Mouse (Mus musculus) forebrain, embryonic 16.5 days (tissue): Measurements from ENCODE around the gene Tardbp. TPM values are rescaled to one million over a fixed set of nuclear protein-coding genes. Genes with fewer than 3 reads are reported as not detected.

Experiments
- ATAC-seq: fragments of 200-750 bp; cut with Nextera tagmentation; 2 replicates; pipeline ENCODE4 v1.8.0; 2017; ENCODE audit warnings: mild to moderate bottlenecking, moderate library complexity
- H3K27ac ChIP-seq: fragments of 300-500 bp; sonication (generic); 2 replicates; pipeline ENCODE4 v1.5.1; 2014; ENCODE audit warnings: low read length, control low read depth
- H3K27me3 ChIP-seq: fragments of 300-500 bp; sonication (generic); replicated peaks from 2 replicates; pipeline ENCODE4 v1.6.1; 2014; ENCODE audit warnings: low read length; ENCODE audit not compliant: control insufficient read depth, insufficient read depth
- H3K36me3 ChIP-seq: fragments of 300-500 bp; sonication (generic); 2 replicates; pipeline ENCODE4 v1.6.1; 2014; ENCODE audit not compliant: control insufficient read depth, insufficient read depth
- H3K4me1 ChIP-seq: fragments of 300-500 bp; sonication (generic); replicated peaks from 2 replicates; pipeline ENCODE4 v1.6.1; 2014; ENCODE audit warnings: low read length; ENCODE audit not compliant: control insufficient read depth, insufficient read depth
- H3K4me2 ChIP-seq: fragments of 300-500 bp; sonication (generic); 2 replicates; pipeline ENCODE4 v1.6.1; 2014; ENCODE audit warnings: mild to moderate bottlenecking, low read length, control low read depth
- H3K4me3 ChIP-seq: fragments of 300-500 bp; sonication (generic); replicated peaks from 2 replicates; pipeline ENCODE4 v1.5.1; 2014; ENCODE audit warnings: mild to moderate bottlenecking, low read length, control low read depth
- H3K9ac ChIP-seq: fragments of 300-500 bp; sonication (generic); replicated peaks from 2 replicates; pipeline ENCODE4 v1.6.1; 2014; ENCODE audit warnings: low read depth, low read length, control low read depth
- H3K9me3 ChIP-seq: fragments of 300-500 bp; sonication (generic); 2 replicates; pipeline ENCODE4 v1.6.1; 2016; ENCODE audit warnings: low read length; ENCODE audit not compliant: control insufficient read depth
- WGBS: fragments of 180-500 bp; shearing (Covaris S2); extraction: QIAGEN DNeasy Blood & Tissue Kit; methylation state at CpG from one replicate; pipeline ENCODE4 v1.1.7; 2014; 5-methylcytosine and 5-hydroxymethylcytosine counted together
- polyA plus RNA-seq: library from polyadenylated mRNA; unstranded; fragments of >200 nt; fragmentation: Nextera tagmentation; extraction: Ambion mirVana; gene quantifications from 2 replicates; pipeline ENCODE4 v1.2.1, GENCODE M21; 2015

The Tardbp gene
- 277 and 319 TPM in 2 replicates for polyA plus RNA-seq

GRCm38 (mm10) chr4:148626623-148627185 lies at the start of gene Tardbp:
TSS of gene Tardbp (minus strand) at chr4:148627019.
- H3K4me1 ChIP-seq = peaks cover 18% of the 10 kb centered on the region
- H3K9ac ChIP-seq = peak within 1 kb of the TSS; percentile 96
- H3K9me3 ChIP-seq = no peaks in the 10 kb centered on the region
- WGBS = under 1% methylated on average over 47 of the region's 51 CpGs
- H3K4me2 ChIP-seq = peak within 1 kb of the TSS; percentile 73
- peak within 1 kb of the TSS; percentile 94 for H3K27ac ChIP-seq
- peaks cover 20% of the 10 kb centered on the region for H3K36me3 ChIP-seq
- peak within 1 kb of the TSS; percentile 99 for H3K4me3 ChIP-seq
- ATAC-seq = peak; percentile 98
- H3K27me3 ChIP-seq = no peaks in the 10 kb centered on the region

- Histone ChIP-seq H3K36me3 (no peaks in the 10 kb centered on the region), H3K4me3 (no peak overlapping the region), H3K27ac (no peak overlapping the region), H3K27me3 (no peaks in the 10 kb centered on the region), H3K4me2 (no peak overlapping the region), H3K9ac (no peak overlapping the region), H3K4me1 (peaks cover 2% of the 10 kb centered on the region; the same call in 1 of the 2 replicates), H3K9me3 (no peaks in the 10 kb centered on the region)
- ATAC-seq = no peak
- 67% methylated on average over 16 of the region's 16 CpGs for WGBS
Measured at GRCm38 (mm10) chr4:148676188-148676960, 49.6 kb upstream of the Tardbp start.

GRCm38 (mm10) chr4:148675043-148675442 lies 48.2 kb upstream of the Tardbp start:
- Histone ChIP-seq H3K27me3 (no peaks in the 10 kb centered on the region), H3K9ac (no peak overlapping the region), H3K36me3 (no peaks in the 10 kb centered on the region), H3K27ac (no peak overlapping the region), H3K4me2 (no peak overlapping the region), H3K4me1 (peaks cover 2% of the 10 kb centered on the region; the same call in 1 of the 2 replicates), H3K9me3 (no peaks in the 10 kb centered on the region), H3K4me3 (no peak overlapping the region)
- ATAC-seq = no peak
- 58% methylated on average over 7 of the region's 7 CpGs for WGBS

- Histone ChIP-seq H3K4me2 (no peak overlapping the region), H3K4me1 (no peaks in the 10 kb centered on the region), H3K27me3 (no peaks in the 10 kb centered on the region), H3K36me3 (no peaks in the 10 kb centered on the region), H3K9ac (no peak overlapping the region), H3K4me3 (no peak overlapping the region), H3K9me3 (no peaks in the 10 kb centered on the region), H3K27ac (no peak overlapping the region)
- WGBS = 69% methylated on average over 16 of the region's 16 CpGs
- no peak for ATAC-seq
Measured at GRCm38 (mm10) chr4:148671230-148671947, 44.6 kb upstream of the Tardbp start.

GRCm38 (mm10) chr4:148667006-148667755 lies 40.4 kb upstream of the Tardbp start:
- H3K27ac ChIP-seq = no peak overlapping the region
- no peak for ATAC-seq
- H3K9ac ChIP-seq = no peak overlapping the region
- H3K36me3 ChIP-seq = no peaks in the 10 kb centered on the region
- H3K27me3 ChIP-seq = no peaks in the 10 kb centered on the region
- H3K4me3 ChIP-seq = no peak overlapping the region
- no peaks in the 10 kb centered on the region for H3K9me3 ChIP-seq
- H3K4me2 ChIP-seq = no peak overlapping the region
- no peaks in the 10 kb centered on the region for H3K4me1 ChIP-seq
- WGBS = 81% methylated on average over 15 of the region's 15 CpGs

- 58% methylated on average over 6 of the region's 6 CpGs for WGBS
- H3K9me3 ChIP-seq = no peaks in the 10 kb centered on the region
- no peak overlapping the region for H3K9ac ChIP-seq
- no peak overlapping the region for H3K4me2 ChIP-seq
- no peak for ATAC-seq
- H3K4me1 ChIP-seq = peaks cover 2% of the 10 kb centered on the region; the same call in 1 of the 2 replicates
- no peak overlapping the region for H3K27ac ChIP-seq
- no peaks in the 10 kb centered on the region for H3K36me3 ChIP-seq
- H3K27me3 ChIP-seq = no peaks in the 10 kb centered on the region
- no peak overlapping the region for H3K4me3 ChIP-seq
Measured at GRCm38 (mm10) chr4:148664021-148664420, 37.2 kb upstream of the Tardbp start.

GRCm38 (mm10) chr4:148663326-148663725 lies 36.5 kb upstream of the Tardbp start:
- 78% methylated on average over 7 of the region's 7 CpGs for WGBS

GRCm38 (mm10) chr4:148662168-148662965 lies 35.5 kb upstream of the Tardbp start:
- Histone ChIP-seq H3K4me1 (peaks cover 2% of the 10 kb centered on the region; the same call in 1 of the 2 replicates), H3K4me2 (peak overlapping the region; percentile 30), H3K9ac (no peak overlapping the region), H3K4me3 (no peak overlapping the region), H3K9me3 (no peaks in the 10 kb centered on the region), H3K27me3 (no peaks in the 10 kb centered on the region), H3K27ac (no peak overlapping the region), H3K36me3 (no peaks in the 10 kb centered on the region)
- 0 out of 2 replicates have a peak, but pooled peaks have one; percentile 18 for ATAC-seq
- WGBS = 40% methylated on average over 21 of the region's 21 CpGs

More at GRCm38 (mm10) chr4:148663326-148663725, 36.5 kb upstream of the Tardbp start:
- H3K9me3 ChIP-seq = no peaks in the 10 kb centered on the region
- ATAC-seq = no peak
- no peak overlapping the region for H3K4me3 ChIP-seq
- no peak overlapping the region for H3K4me2 ChIP-seq
- H3K27me3 ChIP-seq = no peaks in the 10 kb centered on the region
- no peaks in the 10 kb centered on the region for H3K36me3 ChIP-seq
- H3K4me1 ChIP-seq = peaks cover 2% of the 10 kb centered on the region; the same call in 1 of the 2 replicates
- no peak overlapping the region for H3K9ac ChIP-seq
- H3K27ac ChIP-seq = no peak overlapping the region
